Mouse (Mus musculus) heart, postnatal 4 days (tissue): ENCODE results near the gene Pcyox1. TPM values are rescaled to one million over a fixed set of nuclear protein-coding genes. Genes with fewer than 3 reads are reported as not detected.

ENCODE experiments used
- DNase-seq: peaks from one replicate; pipeline ENCODE4 v3.0.0; 2021
- total RNA-seq, 2 experiments: library from RNA; stranded (reverse); gene quantifications; 2 replicates each; pipeline ENCODE4 v1.2.3; 2021

The Pcyox1 gene
- total RNA-seq: 10 to 100 TPM; 52.5 TPM

DNA sequence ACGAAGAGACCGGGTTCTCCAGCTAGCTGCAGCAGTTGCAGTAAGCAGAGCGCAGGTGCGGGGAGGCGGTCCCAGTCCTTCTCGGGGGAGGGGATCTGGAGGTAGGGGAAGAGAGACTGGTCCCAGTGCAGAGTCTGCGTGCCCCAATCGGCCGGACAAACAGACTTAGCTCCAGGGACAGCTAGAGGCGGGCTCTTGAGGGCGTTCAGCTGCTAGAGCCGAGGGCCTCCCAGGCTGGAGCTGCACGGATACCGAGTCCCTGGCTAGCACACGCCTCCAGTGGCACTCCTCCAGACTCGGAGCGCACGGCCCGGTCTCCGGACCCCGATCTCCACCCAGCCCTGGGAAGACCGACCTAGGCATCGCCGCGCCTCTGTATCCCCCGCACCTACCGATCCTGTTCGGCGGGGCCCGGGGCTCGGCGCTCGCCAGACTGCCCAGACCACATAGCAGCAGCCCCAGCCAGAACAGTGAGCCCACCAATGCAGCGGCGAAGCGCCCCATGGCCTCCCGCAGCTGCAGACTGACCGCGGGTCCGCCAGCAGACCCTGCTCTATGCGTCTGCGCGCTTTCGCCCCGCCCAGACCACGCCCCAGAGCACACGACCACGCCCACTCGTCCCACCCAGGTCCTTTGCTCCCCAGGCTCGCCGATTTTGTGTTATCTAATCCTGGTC, at the start of gene Pcyox1:
Gene Pcyox1 (minus strand): TSS at position 574 of the 676 bp plus-strand sequence.
- DNase-seq: peak; percentile 91

DNA sequence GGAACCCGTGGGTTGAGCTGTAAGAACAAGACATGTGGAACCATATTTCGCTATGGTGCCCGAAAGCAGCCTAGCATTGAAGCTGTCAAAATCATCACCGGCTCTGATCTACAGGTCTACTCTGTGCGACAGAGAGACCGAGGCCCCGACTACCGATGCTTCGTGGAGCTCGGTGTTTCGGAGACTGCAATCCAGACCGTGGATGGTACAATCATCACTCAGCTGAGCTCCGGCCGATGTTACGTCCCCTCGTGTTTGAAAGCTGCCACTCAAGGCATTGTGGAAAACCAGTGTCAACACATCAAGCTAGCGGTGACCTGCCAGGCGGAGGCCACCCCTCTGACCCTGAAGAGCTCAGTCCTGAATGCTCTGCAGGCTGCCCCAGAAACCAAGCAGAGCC, 48.6 kb upstream of the Pcyox1 start:
- no peak for DNase-seq

DNA sequence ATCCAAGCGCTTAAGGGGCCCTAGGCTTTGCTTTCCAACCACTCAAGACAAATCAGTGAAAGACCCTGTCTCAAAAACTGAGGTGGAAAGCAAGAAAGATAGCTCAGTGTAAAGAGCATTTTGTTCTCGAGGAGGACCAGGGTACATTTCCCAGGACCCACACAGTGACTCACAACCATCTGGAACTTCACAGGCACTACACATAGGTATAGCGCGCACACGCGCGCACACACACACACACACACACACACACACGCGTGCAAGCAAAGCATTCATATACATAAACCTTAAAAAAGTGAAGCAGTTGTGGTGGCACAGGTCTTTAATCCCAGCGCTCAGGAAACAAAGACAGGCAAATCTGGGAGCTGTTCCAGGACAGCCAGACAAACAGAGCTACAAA, 44.6 kb upstream of the Pcyox1 start:
- no peak for DNase-seq

DNA sequence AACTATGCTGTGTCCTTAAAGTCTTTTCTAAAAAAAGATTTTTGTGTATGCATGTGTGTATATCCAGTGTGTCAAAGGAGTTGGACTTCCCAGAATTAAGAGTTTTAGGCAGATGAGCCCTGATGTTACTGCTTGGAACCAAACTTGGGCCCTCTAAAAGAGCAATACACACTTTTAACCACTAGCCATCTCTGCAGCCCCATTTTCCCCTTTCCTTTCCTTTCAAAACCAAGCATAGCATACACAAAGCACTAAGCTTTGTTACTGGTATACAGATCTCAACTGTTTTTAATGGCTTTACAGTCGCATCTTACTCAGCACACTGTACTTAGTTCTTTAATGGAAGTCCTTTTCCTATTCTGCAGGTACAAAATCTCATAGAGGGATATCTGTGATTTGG, 42.6 kb upstream of the Pcyox1 start:
- DNase-seq: no peak

DNA sequence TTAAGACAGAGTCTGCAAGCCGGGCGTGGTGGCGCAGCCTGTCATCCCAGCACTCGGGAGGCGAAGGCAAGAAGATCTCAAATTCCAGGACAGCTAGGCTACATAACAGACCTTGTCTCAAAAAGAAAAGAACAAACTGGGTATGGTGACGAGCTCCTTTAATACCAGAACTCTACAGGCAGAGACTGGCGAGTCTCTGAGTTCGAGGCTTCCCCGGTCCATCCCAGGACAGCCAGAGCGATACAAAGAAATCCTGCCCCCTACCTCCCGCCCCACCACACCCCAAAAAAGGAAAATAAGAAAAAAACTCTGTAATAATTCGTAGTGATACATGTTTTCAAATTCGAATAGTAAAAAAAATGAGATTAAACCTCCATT, 42.2 kb upstream of the Pcyox1 start:
- no peak for DNase-seq

DNA sequence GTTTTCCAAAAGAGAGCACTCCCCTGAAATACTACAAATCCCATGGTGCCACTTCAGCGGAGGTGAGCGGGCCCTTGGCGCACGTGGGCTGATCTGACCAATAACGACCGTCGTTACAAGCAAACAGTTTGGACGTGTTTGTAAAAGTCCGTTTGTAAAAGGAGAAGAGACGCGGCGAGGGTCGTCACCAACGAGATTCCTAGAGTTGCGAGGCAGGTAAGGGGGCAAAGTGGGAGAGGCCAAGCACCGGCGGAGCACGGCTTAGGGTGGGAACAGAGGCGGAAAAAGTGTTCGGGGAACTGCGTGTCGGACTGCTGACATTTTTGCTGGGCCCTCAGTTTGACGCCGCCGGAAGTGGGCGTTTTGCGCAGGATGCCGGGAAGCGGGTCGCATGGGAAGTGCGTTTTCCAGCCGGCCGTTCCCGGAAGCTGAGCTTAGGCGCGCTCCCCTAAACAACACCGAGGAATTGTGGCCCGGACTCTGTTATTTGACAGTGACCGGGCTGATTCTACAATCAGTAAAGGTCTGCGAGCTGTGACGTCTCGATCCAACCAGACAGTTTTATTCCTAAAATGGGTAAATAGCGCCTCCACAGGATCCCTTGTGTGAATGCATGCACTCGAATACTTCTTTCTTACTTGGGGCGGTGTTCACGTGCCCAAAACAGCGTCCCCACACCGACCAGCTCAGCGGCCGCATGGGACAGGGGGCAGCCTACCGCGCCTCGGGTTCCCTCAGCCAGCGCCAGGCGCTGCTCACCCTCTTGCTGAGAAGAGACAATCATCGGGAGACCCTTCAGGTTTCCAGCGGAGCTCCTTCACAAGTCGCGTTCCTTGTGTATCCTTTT, 41.5 kb upstream of the Pcyox1 start, which contains the start of gene C87436:
Gene C87436 (plus strand): TSS at position 103 of the 847 bp plus-strand sequence.
- DNase-seq: peak; percentile 94

DNA sequence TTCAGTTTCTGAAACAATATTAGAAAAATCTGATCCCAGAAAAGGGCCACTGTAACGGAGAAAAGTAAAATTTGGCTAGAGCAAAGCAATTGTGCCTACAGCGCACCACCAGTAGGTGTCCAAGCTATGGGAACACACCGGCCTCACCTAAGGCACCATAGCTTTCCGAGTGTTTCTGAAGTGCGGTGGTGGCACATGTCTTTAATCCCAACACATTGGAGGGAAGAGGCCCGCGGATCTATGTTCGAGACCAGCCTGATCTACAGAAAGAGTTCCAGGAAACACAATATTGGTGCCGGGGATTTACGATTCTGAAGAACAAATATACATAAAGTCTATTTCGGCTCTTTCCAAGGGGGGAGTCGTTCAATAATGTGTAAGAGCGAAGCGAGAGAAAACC, 40.8 kb upstream of the Pcyox1 start:
- DNase-seq: peak; percentile 62

DNA sequence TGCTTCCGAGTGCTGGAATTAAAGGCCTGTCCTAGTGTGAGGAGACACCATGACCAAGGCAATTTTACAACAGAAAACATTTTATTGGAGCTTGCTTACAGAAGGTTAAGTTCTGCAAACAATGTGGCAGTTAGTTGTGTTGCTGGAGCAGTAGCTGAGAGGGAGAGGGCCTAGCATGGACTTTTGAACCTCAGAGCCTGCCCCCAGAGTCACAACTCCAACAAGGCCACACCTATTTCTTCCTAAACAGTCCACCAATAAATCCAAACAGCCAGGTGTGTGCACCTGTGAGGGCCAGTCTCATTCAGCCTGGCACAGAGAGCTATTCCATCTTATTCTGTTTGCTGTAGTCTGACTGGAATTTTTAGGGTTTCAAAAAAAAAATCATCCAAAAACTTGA, 36.7 kb upstream of the Pcyox1 start:
- DNase-seq: no peak

DNA sequence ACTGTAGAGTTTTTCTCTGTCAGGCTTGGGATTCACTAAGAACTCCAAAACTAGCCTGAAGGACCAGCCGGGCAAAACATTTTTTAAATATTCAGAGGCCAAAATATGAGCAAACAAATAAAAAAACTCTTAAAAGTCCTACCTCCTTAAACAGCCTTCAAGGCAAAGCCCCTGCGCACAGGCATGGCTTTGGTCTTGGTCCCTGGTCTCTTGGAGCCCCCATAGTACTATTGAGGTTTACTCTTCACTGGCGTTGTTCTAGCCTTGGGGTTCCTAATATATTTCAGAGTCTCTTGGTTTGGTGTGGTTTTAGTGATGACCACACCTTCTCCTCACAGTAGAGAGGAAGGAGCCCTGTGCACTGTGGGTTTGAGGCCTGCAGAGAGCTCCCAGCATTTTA, 34.6 kb upstream of the Pcyox1 start:
- no peak for DNase-seq

DNA sequence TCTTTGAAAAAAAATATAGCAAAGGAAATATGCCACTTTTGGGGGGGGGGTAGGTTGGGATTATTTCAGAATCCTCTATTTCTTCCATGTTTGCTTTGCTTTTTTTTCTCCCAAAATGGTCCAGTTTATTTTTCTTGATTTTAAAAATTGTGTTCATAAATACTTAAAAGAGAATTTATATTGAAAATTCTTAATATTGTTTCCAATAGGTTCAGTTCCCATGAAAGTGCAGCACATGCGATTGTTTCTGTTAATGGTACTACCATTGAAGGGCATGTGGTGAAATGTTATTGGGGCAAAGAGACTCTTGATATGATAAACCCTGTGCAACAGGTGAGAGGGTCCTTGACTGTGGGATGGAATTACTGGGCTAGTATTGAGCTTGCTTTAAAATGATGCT, 29.4 kb upstream of the Pcyox1 start, which contains the start of gene Gm44790:
Gene Gm44790 (plus strand): TSS at position 301 of the 400 bp plus-strand sequence.
- no peak for DNase-seq

DNA sequence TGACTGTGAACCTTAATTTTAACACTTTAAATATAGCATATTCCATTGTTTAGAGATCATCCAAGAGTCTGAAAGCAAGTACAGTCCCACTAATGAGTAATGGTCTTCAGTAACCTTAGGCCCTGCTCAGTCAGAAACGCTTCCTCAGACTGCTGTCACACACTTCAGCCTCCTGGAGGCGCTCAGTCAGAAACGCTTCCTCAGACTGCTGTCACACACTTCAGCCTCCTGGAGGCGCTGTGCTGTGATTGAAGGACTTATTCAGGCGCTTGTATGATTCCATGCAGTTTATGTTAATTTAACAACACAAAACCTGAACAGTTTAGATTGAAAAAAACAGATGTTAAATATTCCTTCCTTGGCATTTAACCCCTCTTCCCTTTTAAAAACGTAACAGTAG, 23.5 kb upstream of the Pcyox1 start:
- DNase-seq: no peak

DNA sequence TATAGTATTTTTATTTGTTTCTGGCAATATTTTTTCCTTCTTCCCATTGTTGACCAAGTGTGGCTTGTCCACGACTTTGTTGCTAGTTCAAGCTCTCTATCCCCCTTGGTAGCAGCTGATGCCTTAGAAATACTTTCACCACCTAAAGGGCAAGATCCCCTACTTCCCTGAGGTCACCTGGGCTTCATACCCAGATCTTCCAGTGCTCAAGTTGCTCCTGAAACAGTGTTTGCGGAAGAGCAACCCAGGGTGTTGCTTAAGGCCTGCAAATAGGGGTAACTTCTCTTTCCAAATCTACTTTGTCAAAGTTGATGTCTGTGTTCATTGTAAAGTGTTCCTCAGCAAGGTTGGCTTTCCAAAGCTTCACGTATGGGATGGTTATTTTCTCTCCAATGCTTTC, 22.3 kb upstream of the Pcyox1 start:
- no peak for DNase-seq

DNA sequence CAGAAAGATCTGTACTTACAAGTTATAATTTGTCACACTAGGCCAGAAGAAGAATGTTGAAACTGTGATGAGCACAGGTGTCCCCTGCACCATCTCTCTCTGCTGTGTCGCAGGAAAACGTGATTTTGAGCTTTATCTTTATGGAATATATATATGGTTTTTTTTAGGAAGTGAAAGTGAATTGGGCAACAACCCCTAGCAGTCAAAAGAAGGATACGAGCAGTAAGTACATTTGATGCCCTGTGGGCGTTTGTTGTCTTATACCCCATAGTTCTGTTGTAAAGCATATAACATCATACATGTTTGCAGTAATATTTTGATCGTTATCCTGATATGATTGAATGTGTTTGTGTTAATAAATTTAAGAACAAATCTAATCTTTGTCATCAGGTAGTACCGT, 21.8 kb upstream of the Pcyox1 start:
- DNase-seq: no peak

DNA sequence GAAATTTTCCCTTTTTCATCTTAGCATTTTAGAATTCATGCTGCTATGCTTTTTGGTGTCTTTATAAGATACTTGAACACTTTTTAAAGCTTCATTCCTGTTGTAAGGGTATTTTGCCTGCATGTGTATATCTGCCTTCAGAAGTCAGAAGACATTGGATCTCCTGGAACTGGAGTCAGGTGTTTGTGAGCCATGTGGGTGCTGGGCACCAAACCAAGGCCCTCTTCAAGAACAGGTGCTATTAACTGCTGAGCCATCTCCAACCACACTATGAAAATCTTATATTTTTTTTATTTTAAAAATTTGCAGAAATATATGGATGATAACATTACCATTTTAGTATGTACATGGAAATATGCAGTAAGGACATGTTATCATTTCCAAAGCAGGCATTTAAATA, 9.4 kb upstream of the Pcyox1 start:
- DNase-seq: no peak

DNA sequence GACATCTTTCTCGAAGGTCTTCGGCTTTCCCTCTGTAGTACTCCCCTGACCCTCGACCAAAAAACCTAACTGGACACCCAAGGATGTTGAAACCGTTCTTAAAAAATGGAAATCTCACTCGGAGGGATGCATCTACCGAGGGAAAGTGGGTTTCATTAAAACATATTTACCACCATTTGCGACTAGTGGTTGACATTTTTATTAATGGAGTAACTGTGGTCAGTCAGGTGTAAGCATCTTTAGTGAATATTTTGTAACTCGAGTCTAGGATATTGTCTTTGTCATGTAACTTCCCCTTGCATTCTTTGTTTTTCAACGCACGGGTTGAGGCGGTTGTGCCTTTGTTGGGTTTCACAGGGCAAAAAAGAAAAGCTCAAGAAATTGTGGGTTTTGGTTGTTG, 8.0 kb upstream of the Pcyox1 start:
- DNase-seq: no peak

DNA sequence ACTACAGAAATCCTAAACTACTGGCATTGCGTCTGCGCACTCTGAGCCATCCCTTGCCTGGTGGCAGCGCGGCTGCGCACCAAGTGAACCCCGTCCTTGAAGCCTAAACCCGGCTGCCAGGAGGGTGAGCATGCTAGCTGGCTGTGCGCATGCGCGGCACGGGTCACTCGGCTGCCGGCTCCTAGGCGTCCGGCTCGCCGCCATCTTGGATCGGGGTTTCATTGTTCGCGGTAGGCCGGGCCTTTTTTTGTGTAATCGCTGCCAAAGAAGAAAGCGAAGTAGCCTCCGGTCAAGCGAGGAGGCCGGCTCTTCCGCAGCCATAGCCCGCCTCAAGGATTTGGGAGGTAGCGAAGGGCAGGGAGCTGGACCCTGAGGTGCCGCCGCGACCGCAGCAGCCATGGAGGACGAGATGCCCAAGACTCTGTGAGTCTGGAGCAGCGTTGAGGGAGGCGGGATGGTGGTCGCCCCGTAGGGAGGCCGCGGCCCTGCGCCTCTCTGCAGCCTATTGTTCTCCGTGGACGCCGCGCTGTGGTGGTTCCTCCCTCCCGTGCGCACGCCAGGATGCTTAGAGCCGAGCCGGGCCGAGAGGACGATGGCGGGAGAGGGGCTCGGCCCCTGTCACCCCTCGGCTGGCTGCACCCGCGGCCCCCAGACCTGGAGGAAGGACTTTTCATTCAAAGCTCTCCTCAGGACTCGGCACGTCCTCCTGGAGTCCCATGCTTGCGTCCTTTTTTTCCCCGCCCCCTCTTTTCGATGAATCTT, 7.3 kb upstream of the Pcyox1 start, which contains the start of gene Tia1:
Gene Tia1 (plus strand): TSS at position 120 of the 762 bp plus-strand sequence.
- peak; percentile 98 for DNase-seq

DNA sequence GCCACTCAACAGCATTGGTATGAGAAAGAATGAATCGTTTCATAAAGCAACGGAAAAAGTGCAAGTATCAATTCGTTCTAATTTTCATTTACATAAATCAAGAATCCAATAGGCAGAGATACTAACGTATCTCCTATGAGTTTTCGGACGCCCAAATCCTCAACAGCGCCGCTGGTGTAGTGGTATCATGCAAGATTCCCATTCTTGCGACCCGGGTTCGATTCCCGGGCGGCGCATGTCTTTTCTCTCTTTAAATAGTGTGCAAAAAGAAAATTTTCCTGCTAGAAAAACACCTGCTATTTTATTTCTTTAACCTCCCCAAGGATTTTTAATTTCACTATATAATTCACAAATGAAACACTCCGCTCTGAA, 6.8 kb upstream of the Pcyox1 start:
- DNase-seq: peak; percentile 91

DNA sequence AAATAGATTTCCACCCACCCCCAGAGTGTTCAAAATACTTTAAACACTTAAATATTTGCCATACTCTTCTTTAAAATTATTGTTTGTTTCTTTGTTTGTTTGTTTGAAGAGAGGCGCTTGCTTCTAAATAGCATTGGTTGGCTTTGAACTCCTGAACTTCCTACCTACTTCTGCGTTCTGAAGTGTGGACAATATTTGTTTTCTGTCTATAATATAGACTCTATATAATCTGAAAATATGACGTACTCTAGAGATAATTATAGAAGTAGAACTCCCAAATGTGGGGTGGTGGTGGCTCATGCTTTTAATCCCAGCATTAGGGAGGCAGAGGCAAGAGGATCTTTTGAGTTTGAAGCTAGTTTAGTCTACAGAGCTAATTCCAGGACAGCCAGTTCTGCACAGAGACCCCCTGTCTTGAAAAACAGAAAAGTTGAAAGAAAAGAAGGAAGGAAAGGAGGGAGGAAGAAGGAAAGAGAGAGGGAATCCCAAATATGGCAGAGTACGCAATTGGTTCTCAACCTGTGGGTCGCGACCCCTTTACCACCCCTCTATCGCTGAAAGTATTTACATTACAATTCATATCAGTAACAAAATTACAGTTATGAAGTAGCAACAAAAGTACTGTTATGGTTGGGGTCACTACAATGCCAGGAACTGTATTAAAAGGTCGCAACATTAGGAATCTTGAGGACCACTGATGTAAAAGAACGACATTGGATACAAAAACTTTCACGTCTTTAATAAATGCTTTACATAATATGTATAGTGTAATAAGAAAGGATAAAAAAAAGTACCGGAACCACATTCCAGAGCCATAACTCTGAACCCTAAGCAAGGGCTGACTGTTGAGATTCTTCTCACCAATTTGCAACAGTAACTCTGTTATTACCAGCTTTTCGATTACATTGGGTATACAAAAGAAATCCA, 6.0 kb upstream of the Pcyox1 start:
- DNase-seq: no peak

DNA sequence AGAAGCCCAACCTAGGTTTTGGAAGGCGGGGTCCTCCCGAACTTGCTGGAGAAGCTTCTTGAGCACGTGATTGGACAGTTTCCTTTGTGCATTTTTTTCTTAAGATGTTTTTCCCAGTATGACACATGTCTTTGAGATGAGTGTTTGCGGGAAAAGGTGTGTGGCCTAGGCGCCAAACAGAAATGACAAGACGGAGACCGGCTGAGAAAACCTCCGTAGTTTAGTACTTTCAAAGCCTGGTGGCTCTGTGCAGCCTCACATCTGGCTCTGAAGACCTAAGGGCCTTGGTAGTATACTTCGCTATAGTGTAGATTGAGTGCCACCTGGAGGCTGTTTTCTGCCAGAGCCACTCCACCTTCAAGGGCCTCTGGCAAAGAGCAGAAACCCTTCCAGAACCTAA, 4.0 kb upstream of the Pcyox1 start:
- DNase-seq: peak; percentile 79

DNA sequence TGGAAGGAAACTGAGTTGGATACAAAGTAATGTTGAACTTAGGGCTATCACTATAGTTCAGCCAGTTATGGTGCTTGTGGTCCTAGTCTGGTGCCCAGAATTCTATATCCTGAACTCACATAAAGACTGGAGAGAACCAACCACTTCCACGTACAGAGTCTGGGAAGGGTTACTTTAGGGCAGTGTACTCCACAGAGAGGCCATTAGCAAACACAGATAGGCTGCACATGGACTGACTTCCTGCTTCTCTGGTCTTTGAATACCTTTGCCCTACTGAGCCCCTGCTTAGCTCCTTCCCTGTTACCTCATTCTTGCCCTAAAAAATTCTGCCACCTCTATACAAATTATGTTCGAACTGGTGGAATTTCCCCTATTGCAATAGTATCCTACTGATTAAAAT, 3.0 kb upstream of the Pcyox1 start:
- DNase-seq: no peak

DNA sequence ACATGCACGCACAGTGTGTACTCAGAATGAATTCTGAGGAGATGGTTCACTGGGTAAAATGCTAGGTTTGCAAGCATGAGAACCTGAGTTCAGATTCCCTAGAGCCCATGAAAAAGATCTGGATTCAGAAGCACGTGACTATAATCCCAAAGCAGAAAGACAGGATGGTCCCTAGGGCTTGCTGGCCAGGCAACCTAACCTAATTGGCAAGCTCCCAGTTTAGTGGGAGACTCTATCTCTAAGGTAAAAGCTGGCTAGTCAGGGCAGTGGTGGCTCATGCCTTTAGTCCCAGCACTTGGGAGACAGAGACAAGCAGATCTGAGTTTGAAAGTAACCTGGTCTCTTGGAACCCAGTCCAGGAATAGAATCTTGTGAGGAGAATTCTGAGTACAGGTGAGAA, 2.0 kb upstream of the Pcyox1 start:
- no peak for DNase-seq
